Comparison of ENCODE assay signal across 20 mouse cellular contexts in genomic region chr6:94327143-94327542, GRCm38 (mm10).
"Had no signal": no experiment of that assay in that cellular context is flagged by ENCODE, and none has a peak within 500 bp of the region (broad histone marks: within the 10 kb centered on the region; RNA-seq: fewer than 3 reads in every experiment).

No protein-coding gene starts in this region.

- H3K27me3 ChIP-seq: limb, embryonic 12.5 days; limb, embryonic 15.5 days; liver, embryonic 13.5 days; midbrain, embryonic 12.5 days; midbrain, embryonic 15.5 days; neural tube, embryonic 12.5 days had no signal

- H3K9me3 ChIP-seq: limb, embryonic 12.5 days; limb, embryonic 15.5 days; liver, embryonic 13.5 days; midbrain, embryonic 12.5 days; midbrain, embryonic 15.5 days; neural tube, embryonic 12.5 days; neural tube, embryonic 15.5 days had no signal

- H3K27ac ChIP-seq: kidney, postnatal 0 days; left cerebral cortex, adult 2 months; limb, embryonic 12.5 days; limb, embryonic 15.5 days; liver, embryonic 13.5 days; macrophage; midbrain, embryonic 12.5 days; midbrain, embryonic 15.5 days; neural tube, embryonic 12.5 days; neural tube, embryonic 15.5 days; stomach, postnatal 0 days had no signal

- DNase-seq: kidney, adult 2 months; kidney, postnatal 36 days; layer of hippocampus, postnatal 36 days; left cerebral cortex, postnatal 4 days; liver, embryonic 13.5 days; right cerebral cortex, adult 18-20 months; right cerebral cortex, postnatal 14 days; right cerebral cortex, postnatal 4 days; thymus, postnatal 25 days had no signal

- H3K9ac ChIP-seq: limb, embryonic 12.5 days; limb, embryonic 15.5 days; liver, embryonic 13.5 days; midbrain, embryonic 12.5 days; midbrain, embryonic 15.5 days; neural tube, embryonic 12.5 days; neural tube, embryonic 15.5 days had no signal

- H3K4me3 ChIP-seq: left cerebral cortex, adult 2 months; limb, embryonic 12.5 days; limb, embryonic 15.5 days; liver, embryonic 13.5 days; midbrain, embryonic 12.5 days; midbrain, embryonic 15.5 days; neural tube, embryonic 12.5 days; neural tube, embryonic 15.5 days had no signal

- H3K36me3 ChIP-seq: limb, embryonic 12.5 days; limb, embryonic 15.5 days; liver, embryonic 13.5 days; midbrain, embryonic 12.5 days; midbrain, embryonic 15.5 days; neural tube, embryonic 12.5 days; neural tube, embryonic 15.5 days had no signal

- ATAC-seq: intestine, postnatal 0 days; midbrain, embryonic 15.5 days had no signal

- H3K4me1 ChIP-seq: limb, embryonic 12.5 days; limb, embryonic 15.5 days; liver, embryonic 13.5 days; midbrain, embryonic 12.5 days; midbrain, embryonic 15.5 days; neural tube, embryonic 12.5 days; neural tube, embryonic 15.5 days had no signal

- H3K4me2 ChIP-seq: limb, embryonic 12.5 days; limb, embryonic 15.5 days; liver, embryonic 13.5 days; midbrain, embryonic 12.5 days; midbrain, embryonic 15.5 days; neural tube, embryonic 12.5 days; neural tube, embryonic 15.5 days had no signal
